Mouse (Mus musculus) kidney, adult 2 months (tissue): ENCODE data around the gene Muc13.

Experiments
- CTCF ChIP-seq: fragments of 200-500 bp; conservative IDR thresholded peaks from 2 replicates; pipeline ENCODE4 v1.5.1; 2011; ENCODE audit warnings: low read depth, mild to moderate bottlenecking, control low read depth, low read length, moderate library complexity, mixed read lengths; ENCODE audit not compliant: insufficient read depth, insufficient read length
- POLR2A ChIP-seq: fragments of 200-500 bp; IDR thresholded peaks from one replicate; pipeline ENCODE4 v1.6.1; 2011; ENCODE audit warnings: low read depth, low read length, control low read depth

DNA sequence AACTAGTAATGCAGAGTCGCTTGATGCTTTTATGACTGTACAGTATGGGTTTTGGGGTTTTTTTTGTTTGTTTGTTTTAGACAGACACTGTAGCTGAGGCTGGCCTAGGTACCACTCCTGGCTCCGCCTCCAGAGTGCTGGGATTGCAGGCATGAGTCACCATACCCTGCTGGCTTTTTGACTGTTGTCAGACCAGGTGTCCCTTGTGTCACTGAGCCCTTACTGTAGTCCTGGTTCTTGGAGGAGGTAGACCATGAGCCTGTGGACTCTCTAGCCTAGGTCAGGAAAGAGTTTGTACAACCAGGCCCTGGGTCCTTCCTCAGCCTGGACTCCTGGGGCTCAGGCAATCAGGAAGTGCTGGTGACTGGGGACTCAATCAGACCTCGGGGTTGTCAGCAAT is 43.4 kb downstream of the Muc13 start:
- TF ChIP-seq CTCF (no peak), POLR2A (no peak)
